Mouse (Mus musculus): Measurements from ENCODE around the gene Ccdc170.

DNA sequence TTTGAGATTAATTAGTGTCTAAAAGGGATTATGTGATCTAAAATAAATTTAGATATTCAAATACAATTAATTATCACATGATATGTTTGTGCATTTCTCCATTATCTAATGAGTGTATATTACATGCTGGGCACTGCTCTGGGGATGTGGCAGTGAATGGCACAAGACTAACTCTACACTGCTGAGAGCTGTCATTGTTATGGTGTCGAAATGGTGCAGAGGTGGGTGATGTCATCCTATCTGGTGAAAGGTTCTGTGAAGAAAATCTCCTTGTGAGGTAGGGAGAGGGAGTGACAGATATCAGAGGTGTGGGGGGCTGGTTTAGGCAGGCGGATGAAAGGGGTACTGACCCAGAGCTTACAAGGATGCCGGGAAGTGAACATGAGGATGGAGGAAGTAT lies 37.3 kb downstream of the Ccdc170 start:
- TF ChIP-seq CTCF (IDR thresholded peaks at IDR 0.05; ENCODE audit: extremely low read depth, insufficient read length, insufficient replicate concordance, low read depth, low read length) = no peak
- TF ChIP-seq POLR2A (IDR thresholded peaks at IDR 0.05; ENCODE audit: low read depth, low read length) = no peak

Data from small intestine, adult 2 months (tissue).